Mouse (Mus musculus): ENCODE data around the gene Olfr1162. TPM values are rescaled to one million over a fixed set of nuclear protein-coding genes. Genes with fewer than 3 reads are reported as not detected.
"Not testable (repeated sequence)": the region's sequence is repeated elsewhere in the genome, so short reads cannot be mapped to it uniquely, and the experiment has no call there.

The Olfr1162 gene
- not detected in 2 replicates for total RNA-seq (2021)
- long read RNA-seq, experiment 1 = 0 reads
- long read RNA-seq, experiment 2 = 0 reads

- DNase-seq = no peak
Measured at GRCm38 (mm10) chr2:88051029-88051428, at the start of gene Olfr1162. Gene Olfr1162 (minus strand): TSS chr2:88051129.

GRCm38 (mm10) chr2:88093866-88094265, 42.9 kb upstream of the Olfr1162 start, which contains the start of gene Olfr1164:
Gene Olfr1164 (minus strand): TSS chr2:88093966.
- no peak for DNase-seq

GRCm38 (mm10) chr2:88071730-88072129, 20.8 kb upstream of the Olfr1162 start, which contains the start of gene Olfr1163:
Gene Olfr1163 (minus strand): TSS chr2:88071830.
- DNase-seq = no peak

GRCm38 (mm10) chr2:88063587-88063986, 12.7 kb upstream of the Olfr1162 start:
- no peak for DNase-seq

- no peak for DNase-seq
Measured at GRCm38 (mm10) chr2:88037599-88037998, 13.3 kb downstream of the Olfr1162 start, which contains the start of gene Olfr73. Gene Olfr73 (minus strand): TSS chr2:88037699.

GRCm38 (mm10) chr2:88022474-88022873, 28.5 kb downstream of the Olfr1162 start, which contains the start of gene Olfr1161:
Gene Olfr1161 (plus strand): TSS chr2:88022774.
- not testable (repeated sequence) for DNase-seq

- DNase-seq = no peak
Measured at GRCm38 (mm10) chr2:88007515-88008318, 43.2 kb downstream of the Olfr1162 start, which contains the start of gene Olfr1160. Gene Olfr1160 (minus strand): TSS chr2:88008268.

Other genes with a start within 250 kb of the Olfr1162 start
- gene Olfr1145, start 241.3 kb downstream of the Olfr1162 start, total RNA-seq (2021) = not detected in 2 replicates
- not detected in 2 replicates for gene Olfr1148, start 220.6 kb downstream of the Olfr1162 start, total RNA-seq (2021)
- gene Olfr1150-ps1, start 207.1 kb downstream of the Olfr1162 start, total RNA-seq (2021) = not detected in 2 replicates
- not detected in 2 replicates for gene Olfr1151, start 195.3 kb downstream of the Olfr1162 start, total RNA-seq (2021)
- not detected in 2 replicates for gene Olfr1152, start 184.6 kb downstream of the Olfr1162 start, total RNA-seq (2021)
- gene Olfr1153, start 156.2 kb downstream of the Olfr1162 start, total RNA-seq (2021) = not detected in 2 replicates
- not detected in 2 replicates for gene Olfr1154, start 146.0 kb downstream of the Olfr1162 start, total RNA-seq (2021)
- gene Olfr1155, start 106.0 kb downstream of the Olfr1162 start, total RNA-seq (2021) = not detected in 2 replicates
- gene Olfr1156, start 98.0 kb downstream of the Olfr1162 start, total RNA-seq (2021) = not detected in 2 replicates
- not detected in 2 replicates for gene Olfr1157, start 82.8 kb downstream of the Olfr1162 start, total RNA-seq (2021)
- not detected in 2 replicates for gene Olfr74, start 76.5 kb downstream of the Olfr1162 start, total RNA-seq (2021)
- not detected in 2 replicates for gene Olfr1158, start 61.0 kb downstream of the Olfr1162 start, total RNA-seq (2021)
- gene Olfr1160, start 42.9 kb downstream of the Olfr1162 start, total RNA-seq (2021) = not detected in 2 replicates
- not detected in 2 replicates for gene Olfr1161, start 28.4 kb downstream of the Olfr1162 start, total RNA-seq (2021)
- gene Olfr73, start 13.4 kb downstream of the Olfr1162 start, total RNA-seq (2021) = not detected in 2 replicates
- gene Olfr1163, start 20.7 kb upstream of the Olfr1162 start, total RNA-seq (2021) = not detected in 2 replicates
- not detected in 2 replicates for gene Olfr1164, start 42.8 kb upstream of the Olfr1162 start, total RNA-seq (2021)
- gene Olfr1166, start 77.1 kb upstream of the Olfr1162 start, total RNA-seq (2021) = not detected in 2 replicates
- not detected in 2 replicates for gene Olfr1167, start 104.1 kb upstream of the Olfr1162 start, total RNA-seq (2021)
- not detected in 2 replicates for gene Olfr1168, start 130.8 kb upstream of the Olfr1162 start, total RNA-seq (2021)
- not detected in 2 replicates for gene Olfr1170, start 177.2 kb upstream of the Olfr1162 start, total RNA-seq (2021)
- gene Olfr1173, start 228.7 kb upstream of the Olfr1162 start, total RNA-seq (2021) = not detected in 2 replicates